Mouse (Mus musculus): Measurements from ENCODE around the gene Pbx1.

Pbx1 gene

GRCm38 (mm10) chr1:168300505-168300904 lies 131.6 kb downstream of the Pbx1 start:
- no peak for DNase-seq (ENCODE audit: low read depth, low spot score)

- no peak for DNase-seq (ENCODE audit: low read depth, low spot score)
These were observed 132.1 kb downstream of the Pbx1 start for GRCm38 (mm10) chr1:168299928-168300365.

- DNase-seq (ENCODE audit: low read depth, low spot score), result no peak
These were observed 132.9 kb downstream of the Pbx1 start for GRCm38 (mm10) chr1:168299181-168299580.

- DNase-seq (ENCODE audit: low read depth, low spot score), result no peak
These were observed 135.8 kb downstream of the Pbx1 start for GRCm38 (mm10) chr1:168296290-168296689.

GRCm38 (mm10) chr1:168295782-168296181 lies 136.3 kb downstream of the Pbx1 start:
- no peak for DNase-seq (ENCODE audit: low read depth, low spot score)

- no peak for DNase-seq (ENCODE audit: low read depth, low spot score)
These were observed 138.4 kb downstream of the Pbx1 start for GRCm38 (mm10) chr1:168293673-168294072.

GRCm38 (mm10) chr1:168292106-168292505 lies 140.0 kb downstream of the Pbx1 start:
- no peak for DNase-seq (ENCODE audit: low read depth, low spot score)

GRCm38 (mm10) chr1:168291643-168292040 lies 140.4 kb downstream of the Pbx1 start:
- no peak for DNase-seq (ENCODE audit: low read depth, low spot score)

GRCm38 (mm10) chr1:168291001-168291642 lies 140.9 kb downstream of the Pbx1 start:
- DNase-seq (ENCODE audit: low read depth, low spot score), result peak; percentile 22

GRCm38 (mm10) chr1:168290236-168290985 lies 141.7 kb downstream of the Pbx1 start:
- DNase-seq (ENCODE audit: low read depth, low spot score), result peak; percentile 68

- peak; percentile 78 for DNase-seq (ENCODE audit: low read depth, low spot score)
These were observed 143.1 kb downstream of the Pbx1 start for GRCm38 (mm10) chr1:168288891-168289545.

GRCm38 (mm10) chr1:168287843-168288591 lies 144.1 kb downstream of the Pbx1 start:
- DNase-seq (ENCODE audit: low read depth, low spot score), result no peak

GRCm38 (mm10) chr1:168286862-168287650 lies 145.0 kb downstream of the Pbx1 start:
- no peak for DNase-seq (ENCODE audit: low read depth, low spot score)

- no peak for DNase-seq (ENCODE audit: low read depth, low spot score)
These were observed 147.4 kb downstream of the Pbx1 start for GRCm38 (mm10) chr1:168284566-168285141.

GRCm38 (mm10) chr1:168283841-168284565 lies 148.1 kb downstream of the Pbx1 start:
- DNase-seq (ENCODE audit: low read depth, low spot score), result no peak

GRCm38 (mm10) chr1:168283421-168283820 lies 148.6 kb downstream of the Pbx1 start:
- DNase-seq (ENCODE audit: low read depth, low spot score), result no peak

- no peak for DNase-seq (ENCODE audit: low read depth, low spot score)
These were observed 156.4 kb downstream of the Pbx1 start for GRCm38 (mm10) chr1:168275678-168276077.

- no peak for DNase-seq (ENCODE audit: low read depth, low spot score)
These were observed 157.8 kb downstream of the Pbx1 start for GRCm38 (mm10) chr1:168274296-168274695.

- no peak for DNase-seq (ENCODE audit: low read depth, low spot score)
These were observed 160.0 kb downstream of the Pbx1 start for GRCm38 (mm10) chr1:168272091-168272490.

- DNase-seq (ENCODE audit: low read depth, low spot score), result no peak
These were observed 160.9 kb downstream of the Pbx1 start for GRCm38 (mm10) chr1:168271207-168271606.
